Mouse (Mus musculus) megakaryocyte progenitor cell, adult 5-6 weeks (primary cell): ENCODE results near the gene Plin4. TPM values are rescaled to one million over a fixed set of nuclear protein-coding genes. Genes with fewer than 3 reads are reported as not detected.
"Not testable (repeated sequence)": the region's sequence is repeated elsewhere in the genome, so short reads cannot be mapped to it uniquely, and the experiment has no call there.

Experiments used
- ATAC-seq: replicated peaks from 2 replicates; pipeline ENCODE4 v1.8.0; 2016; ENCODE audit warnings: mild to moderate bottlenecking, moderate TSS enrichment, inconsistent platforms; ENCODE audit not compliant: poor library complexity
- total RNA-seq, 2 experiments: library from RNA; stranded (forward) in 1 of 2; stranded (reverse) in 1 of 2; fragments of 157-497, 149-512 nt in 1 of 2; fragments of 200-1000 nt in 1 of 2; gene quantifications; 2 replicates each; pipeline versions ENCODE4 v1.2.3 to v1.2.4; 2015 to 2017

Plin4 gene
- total RNA-seq, 2 experiments from 2014 or later: not detected

GRCm38 (mm10) chr17:56066451-56066850 lies 43.2 kb downstream of the Plin4 start:
- peak; percentile 64 for ATAC-seq

- not testable (repeated sequence) for ATAC-seq
Measured at GRCm38 (mm10) chr17:56065715-56066114, 43.9 kb downstream of the Plin4 start.

GRCm38 (mm10) chr17:56062081-56062480 lies 47.5 kb downstream of the Plin4 start:
- ATAC-seq: no peak

GRCm38 (mm10) chr17:56057381-56058120 lies 52.1 kb downstream of the Plin4 start:
- ATAC-seq: no peak

- ATAC-seq: peak; percentile 54
Measured at GRCm38 (mm10) chr17:56055945-56056678, 53.5 kb downstream of the Plin4 start.

GRCm38 (mm10) chr17:56054938-56055337 lies 54.7 kb downstream of the Plin4 start:
- no peak for ATAC-seq

GRCm38 (mm10) chr17:56051369-56051768 lies 58.2 kb downstream of the Plin4 start:
- no peak for ATAC-seq

Other genes with a start within 250 kb of the Plin4 start
- gene Zfp119a, start 230.9 kb downstream of the Plin4 start, total RNA-seq (2015): 5.9 and 9.2 TPM in 2 replicates
- 3.9 and 6.8 TPM in 2 replicates for gene Zfp119a, start 230.9 kb downstream of the Plin4 start, total RNA-seq (2017)
- gene Zfp959, start 217.7 kb downstream of the Plin4 start, total RNA-seq (2015): 12.5 and 17.0 TPM in 2 replicates
- gene Zfp959, start 217.7 kb downstream of the Plin4 start, total RNA-seq (2017): 10.3 and 10.7 TPM in 2 replicates
- gene Zfp119b, start 160.3 kb downstream of the Plin4 start, total RNA-seq (2015): 3.8 and 5.5 TPM in 2 replicates
- gene Zfp119b, start 160.3 kb downstream of the Plin4 start, total RNA-seq (2017): 4.8 and 5.2 TPM in 2 replicates
- gene Ebi3, start 157.2 kb downstream of the Plin4 start, total RNA-seq (2015): 14.4 and 20.5 TPM in 2 replicates
- gene Ebi3, start 157.2 kb downstream of the Plin4 start, total RNA-seq (2017): 13.8 and 17.7 TPM in 2 replicates
- 7.4 and 11.0 TPM in 2 replicates for gene Yju2, start 150.7 kb downstream of the Plin4 start, total RNA-seq (2015)
- gene Yju2, start 150.7 kb downstream of the Plin4 start, total RNA-seq (2017): 21.8 and 23.3 TPM in 2 replicates
- 0.39 and 0.98 TPM in 2 replicates for gene Shd, start 139.3 kb downstream of the Plin4 start, total RNA-seq (2015)
- gene Shd, start 139.3 kb downstream of the Plin4 start, total RNA-seq (2017): not detected in 2 replicates
- not detected in 2 replicates for gene Fsd1, start 123.3 kb downstream of the Plin4 start, total RNA-seq (2015)
- gene Fsd1, start 123.3 kb downstream of the Plin4 start, total RNA-seq (2017): not detected in 2 replicates
- 0.32 TPM in 1 of 2 replicates, not detected in the other for gene Stap2, start 104.2 kb downstream of the Plin4 start, total RNA-seq (2015)
- not detected in 2 replicates for gene Stap2, start 104.2 kb downstream of the Plin4 start, total RNA-seq (2017)
- 9.2 and 17.4 TPM in 2 replicates for gene Mpnd, start 104.1 kb downstream of the Plin4 start, total RNA-seq (2015)
- 76.6 and 92.5 TPM in 2 replicates for gene Mpnd, start 104.1 kb downstream of the Plin4 start, total RNA-seq (2017)
- gene Sh3gl1, start 73.2 kb downstream of the Plin4 start, total RNA-seq (2015): 19.1 TPM in 2 replicates
- 22.1 and 25.0 TPM in 2 replicates for gene Sh3gl1, start 73.2 kb downstream of the Plin4 start, total RNA-seq (2017)
- 15.5 and 16.7 TPM in 2 replicates for gene Chaf1a, start 69.4 kb downstream of the Plin4 start, total RNA-seq (2015)
- 32.3 and 33.9 TPM in 2 replicates for gene Chaf1a, start 69.4 kb downstream of the Plin4 start, total RNA-seq (2017)
- gene Ubxn6, start 34.8 kb downstream of the Plin4 start, total RNA-seq (2015): 13.6 and 13.7 TPM in 2 replicates
- gene Ubxn6, start 34.8 kb downstream of the Plin4 start, total RNA-seq (2017): 17.4 and 19.9 TPM in 2 replicates
- gene Hdgfl2, start 30.2 kb downstream of the Plin4 start, total RNA-seq (2015): 20.7 and 25.4 TPM in 2 replicates
- 80.0 and 87.8 TPM in 2 replicates for gene Hdgfl2, start 30.2 kb downstream of the Plin4 start, total RNA-seq (2017)
- gene Plin5, start 7.8 kb upstream of the Plin4 start, total RNA-seq (2015): 0.17 TPM in 1 of 2 replicates, not detected in the other
- gene Plin5, start 7.8 kb upstream of the Plin4 start, total RNA-seq (2017): 0.14 TPM in 1 of 2 replicates, not detected in the other
- gene Lrg1, start 12.2 kb upstream of the Plin4 start, total RNA-seq (2015): 1.6 and 3.6 TPM in 2 replicates
- gene Lrg1, start 12.2 kb upstream of the Plin4 start, total RNA-seq (2017): 1.4 and 4.7 TPM in 2 replicates
- 1.8 and 2.2 TPM in 2 replicates for gene Sema6b, start 30.5 kb upstream of the Plin4 start, total RNA-seq (2015)
- gene Sema6b, start 30.5 kb upstream of the Plin4 start, total RNA-seq (2017): 3.2 and 4.9 TPM in 2 replicates
- gene Tnfaip8l1, start 52.7 kb upstream of the Plin4 start, total RNA-seq (2015): 1.5 and 2.2 TPM in 2 replicates
- 0.91 and 2.8 TPM in 2 replicates for gene Tnfaip8l1, start 52.7 kb upstream of the Plin4 start, total RNA-seq (2017)
- 55.1 and 56.1 TPM in 2 replicates for gene Mydgf, start 74.1 kb upstream of the Plin4 start, total RNA-seq (2015)
- 50.4 and 57.1 TPM in 2 replicates for gene Mydgf, start 74.1 kb upstream of the Plin4 start, total RNA-seq (2017)
- gene Dpp9, start 109.1 kb upstream of the Plin4 start, total RNA-seq (2015): 27.0 and 31.0 TPM in 2 replicates
- gene Dpp9, start 109.1 kb upstream of the Plin4 start, total RNA-seq (2017): 15.7 and 19.9 TPM in 2 replicates
- 15.3 and 15.9 TPM in 2 replicates for gene Fem1a, start 147.0 kb upstream of the Plin4 start, total RNA-seq (2015)
- gene Fem1a, start 147.0 kb upstream of the Plin4 start, total RNA-seq (2017): 20.7 and 23.4 TPM in 2 replicates
- gene Ticam1, start 167.0 kb upstream of the Plin4 start, total RNA-seq (2015): 9.0 and 11.4 TPM in 2 replicates
- 3.0 and 4.1 TPM in 2 replicates for gene Ticam1, start 167.0 kb upstream of the Plin4 start, total RNA-seq (2017)
- 7.3 and 8.1 TPM in 2 replicates for gene Plin3, start 183.1 kb upstream of the Plin4 start, total RNA-seq (2015)
- 28.1 TPM in 2 replicates for gene Plin3, start 183.1 kb upstream of the Plin4 start, total RNA-seq (2017)
- gene Arrdc5, start 190.5 kb upstream of the Plin4 start, total RNA-seq (2015): not detected in 2 replicates
- gene Arrdc5, start 190.5 kb upstream of the Plin4 start, total RNA-seq (2017): not detected in 2 replicates
- 67.8 and 80.7 TPM in 2 replicates for gene Uhrf1, start 193.5 kb upstream of the Plin4 start, total RNA-seq (2015)
- gene Uhrf1, start 193.5 kb upstream of the Plin4 start, total RNA-seq (2017): 151 and 160 TPM in 2 replicates
- gene Kdm4b, start 216.3 kb upstream of the Plin4 start, total RNA-seq (2015): 6.7 and 8.5 TPM in 2 replicates
- gene Kdm4b, start 216.3 kb upstream of the Plin4 start, total RNA-seq (2017): 5.9 and 7.3 TPM in 2 replicates